Mouse (Mus musculus): ENCODE measurements around the gene Tmem208. TPM values are rescaled to one million over a fixed set of nuclear protein-coding genes. Genes with fewer than 3 reads are reported as not detected.
A peak's percentile ranks its signal among the peaks of the same experiment; 100 is the strongest.

The Tmem208 gene
- polyA plus RNA-seq, 1 experiment from 2014 or later = 143 TPM

DNA sequence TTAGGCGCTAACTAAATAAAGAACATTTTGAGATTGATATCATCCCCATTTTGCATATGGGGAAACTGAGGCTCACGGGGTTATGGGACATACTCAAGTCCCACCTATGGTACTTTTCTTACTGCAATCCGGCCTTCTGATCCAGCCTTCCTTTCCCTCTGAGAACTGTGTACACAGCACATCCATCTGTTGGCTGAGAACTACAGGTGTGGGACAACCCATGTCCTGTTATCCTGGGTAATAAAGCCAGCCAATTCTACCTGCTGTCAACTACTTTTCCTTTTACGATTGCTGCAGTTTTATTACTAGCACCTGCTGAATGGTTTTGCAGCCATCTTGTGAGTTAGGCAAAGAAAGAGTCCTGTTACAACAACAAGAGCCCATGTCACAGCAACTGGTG is 28.4 kb downstream of the Tmem208 start:
- H3K9me3 ChIP-seq (replicated peaks; ENCODE audit: control insufficient read depth, low read length, poor library complexity, severe bottlenecking) = no peaks in the 10 kb centered on the region
- no peak overlapping the region for H3K27ac ChIP-seq (ENCODE audit: low read length)
- H3K4me1 ChIP-seq (ENCODE audit: control insufficient read depth, insufficient read depth, low read length) = peaks cover 8% of the 10 kb centered on the region; the same call in 1 of the 2 replicates
- no peak for ATAC-seq
- no peak overlapping the region for H3K9ac ChIP-seq (ENCODE audit: low read depth, low read length)
- no peaks in the 10 kb centered on the region for H3K27me3 ChIP-seq (ENCODE audit: control insufficient read depth, insufficient read depth, low read depth, low read length)
- no peak overlapping the region for H3K4me2 ChIP-seq (ENCODE audit: low read length)
- H3K36me3 ChIP-seq (ENCODE audit: control insufficient read depth, insufficient read depth, low read length) = peaks cover 11% of the 10 kb centered on the region; the same call in 1 of the 2 replicates
- WGBS = 88% methylated on average over 4 of the region's 4 CpGs
- H3K4me3 ChIP-seq (ENCODE audit: low read depth, low read length) = no peak overlapping the region

GRCm38 (mm10) chr8:105355179-105356024 is 29.2 kb downstream of the Tmem208 start:
- H3K4me3 ChIP-seq (ENCODE audit: low read depth, low read length) = no peak overlapping the region
- no peak for ATAC-seq
- no peak overlapping the region for H3K27ac ChIP-seq (ENCODE audit: low read length)
- peaks cover 11% of the 10 kb centered on the region; the same call in 1 of the 2 replicates for H3K36me3 ChIP-seq (ENCODE audit: control insufficient read depth, insufficient read depth, low read length)
- no peaks in the 10 kb centered on the region for H3K27me3 ChIP-seq (ENCODE audit: control insufficient read depth, insufficient read depth, low read depth, low read length)
- WGBS = 66% methylated on average over 26 of the region's 26 CpGs
- H3K4me1 ChIP-seq (ENCODE audit: control insufficient read depth, insufficient read depth, low read length) = peaks cover 6% of the 10 kb centered on the region; the same call in 1 of the 2 replicates
- H3K9me3 ChIP-seq (replicated peaks; ENCODE audit: control insufficient read depth, low read length, poor library complexity, severe bottlenecking) = no peaks in the 10 kb centered on the region
- H3K9ac ChIP-seq (ENCODE audit: low read depth, low read length) = no peak overlapping the region
- H3K4me2 ChIP-seq (ENCODE audit: low read length) = no peak overlapping the region

DNA sequence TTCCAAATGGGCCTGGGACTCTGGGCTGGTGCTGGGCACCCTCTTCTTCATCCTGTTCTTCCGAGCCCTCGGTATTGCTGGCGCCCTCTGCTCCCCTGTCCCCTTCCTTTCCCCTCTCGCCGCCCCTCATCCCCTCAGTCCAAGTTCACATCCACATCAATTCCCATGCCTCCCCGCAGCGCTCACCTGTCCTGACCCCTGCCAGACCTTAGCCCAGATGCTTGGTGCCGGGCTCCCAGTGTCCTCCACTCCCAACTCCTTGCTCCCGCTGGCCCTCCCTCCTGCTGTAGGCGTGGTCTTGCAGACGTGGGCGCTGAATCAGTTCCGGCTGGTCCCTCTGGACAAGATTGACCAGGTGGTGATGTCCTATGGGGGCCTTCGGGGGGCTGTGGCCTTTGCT is 30.5 kb downstream of the Tmem208 start:
- Histone ChIP-seq H3K4me2 (ENCODE audit: low read length) (no peak overlapping the region), H3K4me3 (ENCODE audit: low read depth, low read length) (no peak overlapping the region), H3K36me3 (ENCODE audit: control insufficient read depth, insufficient read depth, low read length) (peaks cover 11% of the 10 kb centered on the region; the same call in 1 of the 2 replicates), H3K27me3 (ENCODE audit: control insufficient read depth, insufficient read depth, low read depth, low read length) (no peaks in the 10 kb centered on the region), H3K27ac (ENCODE audit: low read length) (no peak overlapping the region), H3K4me1 (ENCODE audit: control insufficient read depth, insufficient read depth, low read length) (no peaks in the 10 kb centered on the region), H3K9me3 (replicated peaks; ENCODE audit: control insufficient read depth, low read length, poor library complexity, severe bottlenecking) (no peaks in the 10 kb centered on the region), H3K9ac (ENCODE audit: low read depth, low read length) (no peak overlapping the region)
- WGBS = 88% methylated on average over 14 of the region's 14 CpGs
- no peak for ATAC-seq

- WGBS = 64% methylated on average over 15 of the region's 15 CpGs
- no peaks in the 10 kb centered on the region for H3K27me3 ChIP-seq (ENCODE audit: control insufficient read depth, insufficient read depth, low read depth, low read length)
- ATAC-seq = peak; percentile 44; the same call in 1 of the 2 replicates
- H3K4me2 ChIP-seq (ENCODE audit: low read length) = no peak overlapping the region
- H3K36me3 ChIP-seq (ENCODE audit: control insufficient read depth, insufficient read depth, low read length) = peaks cover 17% of the 10 kb centered on the region
- H3K9me3 ChIP-seq (replicated peaks; ENCODE audit: control insufficient read depth, low read length, poor library complexity, severe bottlenecking) = no peaks in the 10 kb centered on the region
- no peak overlapping the region for H3K4me3 ChIP-seq (ENCODE audit: low read depth, low read length)
- H3K27ac ChIP-seq (ENCODE audit: low read length) = no peak overlapping the region
- H3K4me1 ChIP-seq (ENCODE audit: control insufficient read depth, insufficient read depth, low read length) = no peaks in the 10 kb centered on the region
- H3K9ac ChIP-seq (ENCODE audit: low read depth, low read length) = no peak overlapping the region
Measured at GRCm38 (mm10) chr8:105359208-105359607, 33.1 kb downstream of the Tmem208 start.

DNA sequence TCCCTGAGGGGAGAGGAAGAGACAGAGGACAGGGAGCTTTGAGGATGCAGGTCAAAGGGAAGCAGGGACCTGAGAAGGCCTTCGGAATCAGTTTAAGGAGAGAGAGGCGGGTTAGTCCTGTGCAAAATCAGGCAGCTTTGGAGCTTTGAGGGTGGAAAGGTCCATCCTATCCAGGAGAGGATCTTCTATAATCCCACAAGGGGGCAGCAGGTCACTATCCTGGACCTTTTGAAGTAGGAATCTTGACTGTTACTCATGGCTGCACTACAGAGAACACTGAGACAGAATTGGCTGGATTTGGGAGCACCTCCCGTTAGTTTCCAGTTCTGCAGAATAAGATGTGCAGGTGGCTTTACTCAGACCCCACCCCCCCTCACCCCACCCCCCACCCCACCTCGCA is 33.5 kb downstream of the Tmem208 start:
- Histone ChIP-seq H3K4me2 (ENCODE audit: low read length) (no peak overlapping the region), H3K4me1 (ENCODE audit: control insufficient read depth, insufficient read depth, low read length) (no peaks in the 10 kb centered on the region), H3K27me3 (ENCODE audit: control insufficient read depth, insufficient read depth, low read depth, low read length) (no peaks in the 10 kb centered on the region), H3K27ac (ENCODE audit: low read length) (no peak overlapping the region), H3K36me3 (ENCODE audit: control insufficient read depth, insufficient read depth, low read length) (peaks cover 21% of the 10 kb centered on the region), H3K9me3 (replicated peaks; ENCODE audit: control insufficient read depth, low read length, poor library complexity, severe bottlenecking) (no peaks in the 10 kb centered on the region), H3K9ac (ENCODE audit: low read depth, low read length) (no peak overlapping the region), H3K4me3 (ENCODE audit: low read depth, low read length) (no peak overlapping the region)
- WGBS = 46% methylated on average over 4 of the region's 4 CpGs
- peak; percentile 46; the same call in 1 of the 2 replicates for ATAC-seq

DNA sequence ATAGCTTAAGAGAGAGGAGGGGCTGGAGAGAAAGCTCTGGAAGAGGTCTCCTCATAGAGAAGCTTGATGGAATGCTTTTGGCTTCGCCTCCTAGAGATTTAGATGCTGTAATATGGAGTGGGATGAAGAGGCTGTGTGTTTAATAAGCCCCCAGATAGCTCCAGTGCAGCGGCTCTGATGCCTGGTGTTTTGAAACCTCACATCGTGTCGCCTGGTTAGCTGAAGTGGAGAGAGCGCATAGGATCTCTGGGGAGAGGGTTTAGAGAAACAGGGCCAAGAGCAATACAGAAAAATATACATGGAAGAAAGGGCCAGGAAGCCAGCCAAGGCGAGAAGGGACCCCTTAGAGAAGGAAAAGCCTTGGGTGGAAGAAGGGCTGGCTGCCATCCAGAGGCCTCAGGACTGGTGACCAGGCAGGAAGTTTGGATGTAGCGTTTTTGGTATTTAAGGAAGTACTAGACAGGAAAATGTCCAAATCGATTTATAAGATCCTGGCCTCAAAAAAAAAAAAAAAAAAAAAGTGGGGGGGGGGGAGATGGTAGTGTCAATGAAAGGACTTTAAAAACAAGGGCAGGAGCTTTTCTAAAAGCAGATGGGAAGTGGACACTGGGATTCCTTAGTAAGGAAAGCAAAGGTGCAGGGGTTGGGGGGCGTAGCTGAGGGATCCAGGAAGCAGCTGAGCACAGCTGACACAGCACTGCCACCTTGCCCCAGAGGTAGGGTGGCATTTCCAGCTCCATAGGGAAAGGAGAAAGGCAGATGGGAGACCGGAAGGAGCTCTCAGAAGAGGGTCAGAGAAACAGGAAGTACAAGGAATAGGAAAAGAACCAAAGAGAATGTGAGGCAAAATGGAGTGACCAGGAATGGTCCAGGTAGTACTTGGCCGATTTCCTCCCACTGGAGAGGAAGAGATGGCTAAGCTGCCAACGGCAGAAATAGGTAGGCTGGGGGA is 35.9 kb downstream of the Tmem208 start:
- Histone ChIP-seq H3K4me2 (ENCODE audit: low read length) (no peak overlapping the region), H3K27me3 (ENCODE audit: control insufficient read depth, insufficient read depth, low read depth, low read length) (no peaks in the 10 kb centered on the region), H3K27ac (ENCODE audit: low read length) (0 out of 2 replicates have a peak overlapping the region, but pooled peaks have one; percentile 14), H3K4me1 (ENCODE audit: control insufficient read depth, insufficient read depth, low read length) (no peaks in the 10 kb centered on the region), H3K9ac (ENCODE audit: low read depth, low read length) (no peak overlapping the region), H3K9me3 (replicated peaks; ENCODE audit: control insufficient read depth, low read length, poor library complexity, severe bottlenecking) (no peaks in the 10 kb centered on the region), H3K36me3 (ENCODE audit: control insufficient read depth, insufficient read depth, low read length) (peaks cover 18% of the 10 kb centered on the region), H3K4me3 (ENCODE audit: low read depth, low read length) (no peak overlapping the region)
- 74% methylated on average over 12 of the region's 12 CpGs for WGBS
- ATAC-seq = no peak

- Histone ChIP-seq H3K4me2 (ENCODE audit: low read length) (no peak overlapping the region), H3K9ac (ENCODE audit: low read depth, low read length) (no peak overlapping the region), H3K9me3 (replicated peaks; ENCODE audit: control insufficient read depth, low read length, poor library complexity, severe bottlenecking) (no peaks in the 10 kb centered on the region), H3K27me3 (ENCODE audit: control insufficient read depth, insufficient read depth, low read depth, low read length) (no peaks in the 10 kb centered on the region), H3K4me3 (ENCODE audit: low read depth, low read length) (no peak overlapping the region), H3K4me1 (ENCODE audit: control insufficient read depth, insufficient read depth, low read length) (no peaks in the 10 kb centered on the region), H3K27ac (ENCODE audit: low read length) (no peak overlapping the region), H3K36me3 (ENCODE audit: control insufficient read depth, insufficient read depth, low read length) (peaks cover 20% of the 10 kb centered on the region; the same call in 1 of the 2 replicates)
- 72% methylated on average over 2 of the region's 2 CpGs for WGBS
- ATAC-seq = no peak
Measured at GRCm38 (mm10) chr8:105367107-105367506, 41.0 kb downstream of the Tmem208 start.

DNA sequence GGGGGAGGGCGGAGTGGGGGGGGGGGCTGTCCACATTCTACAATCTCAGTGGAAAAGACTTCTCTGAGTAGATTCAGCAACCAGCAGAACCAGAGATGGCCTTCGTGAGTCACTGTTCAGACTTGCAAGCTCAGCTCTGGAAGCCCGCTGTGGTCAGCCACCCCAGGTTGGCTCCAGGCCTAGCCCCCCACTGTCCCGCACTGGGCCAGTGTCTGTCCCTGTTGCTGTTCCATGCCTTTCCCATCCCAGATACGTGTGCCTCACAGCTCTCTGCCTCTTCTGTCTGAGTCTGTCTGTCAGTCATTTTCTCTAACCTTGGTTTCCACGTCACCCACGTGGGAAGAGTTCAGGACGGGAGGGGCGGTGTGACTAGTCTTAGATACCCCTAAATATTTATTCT is 46.3 kb downstream of the Tmem208 start:
- H3K4me3 ChIP-seq (ENCODE audit: low read depth, low read length) = no peak overlapping the region
- H3K36me3 ChIP-seq (ENCODE audit: control insufficient read depth, insufficient read depth, low read length) = 0 out of 2 replicates have a peak, but pooled peaks cover 4% of the 10 kb centered on the region
- ATAC-seq = no peak
- H3K4me1 ChIP-seq (ENCODE audit: control insufficient read depth, insufficient read depth, low read length) = peaks cover 6% of the 10 kb centered on the region; the same call in 1 of the 2 replicates
- H3K27me3 ChIP-seq (ENCODE audit: control insufficient read depth, insufficient read depth, low read depth, low read length) = no peaks in the 10 kb centered on the region
- 84% methylated on average over 9 of the region's 9 CpGs for WGBS
- H3K9me3 ChIP-seq (replicated peaks; ENCODE audit: control insufficient read depth, low read length, poor library complexity, severe bottlenecking) = peaks cover 3% of the 10 kb centered on the region
- no peak overlapping the region for H3K9ac ChIP-seq (ENCODE audit: low read depth, low read length)
- no peak overlapping the region for H3K27ac ChIP-seq (ENCODE audit: low read length)
- no peak overlapping the region for H3K4me2 ChIP-seq (ENCODE audit: low read length)
